Mouse (Mus musculus) fibroblast of lung, adult 2 months (primary cell): ENCODE measurements around the gene Prkce.

Experiments
- DNase-seq: peaks from one replicate; pipeline ENCODE4 v3.0.0-alpha.2; 2011; ENCODE audit warnings: low read depth

Gene Prkce

DNA sequence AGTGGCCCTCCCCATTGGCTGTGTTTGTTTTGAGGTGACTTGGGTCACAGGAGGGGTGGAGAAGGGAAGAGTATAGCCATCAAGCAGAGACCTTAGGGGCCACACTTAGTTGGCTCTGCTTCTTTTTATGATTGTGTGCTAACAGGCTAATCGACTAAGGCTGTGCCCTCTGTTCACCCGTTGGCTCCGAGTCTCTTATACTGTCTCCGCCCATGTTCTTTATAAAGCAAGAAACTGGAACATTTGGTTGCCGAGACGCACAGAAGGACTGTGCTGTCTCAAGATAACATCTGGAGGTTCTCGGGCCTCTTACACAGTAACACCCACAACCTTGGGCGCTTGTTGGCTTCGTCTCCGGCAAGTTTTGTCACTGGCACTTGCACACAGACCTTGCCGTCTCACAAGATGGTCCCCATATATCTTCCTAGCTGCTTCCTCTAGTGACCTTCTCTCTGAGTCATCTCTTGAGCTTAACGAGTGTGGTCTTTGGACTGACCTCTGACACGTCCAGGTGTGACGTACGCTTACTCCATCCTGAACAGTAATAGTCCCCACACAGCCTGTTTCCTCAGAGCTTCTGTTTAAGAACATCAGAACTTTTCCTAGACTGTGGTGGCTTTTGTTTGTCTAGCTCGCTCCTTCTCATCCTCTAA, 406.1 kb downstream of the Prkce start:
- DNase-seq = no peak

DNA sequence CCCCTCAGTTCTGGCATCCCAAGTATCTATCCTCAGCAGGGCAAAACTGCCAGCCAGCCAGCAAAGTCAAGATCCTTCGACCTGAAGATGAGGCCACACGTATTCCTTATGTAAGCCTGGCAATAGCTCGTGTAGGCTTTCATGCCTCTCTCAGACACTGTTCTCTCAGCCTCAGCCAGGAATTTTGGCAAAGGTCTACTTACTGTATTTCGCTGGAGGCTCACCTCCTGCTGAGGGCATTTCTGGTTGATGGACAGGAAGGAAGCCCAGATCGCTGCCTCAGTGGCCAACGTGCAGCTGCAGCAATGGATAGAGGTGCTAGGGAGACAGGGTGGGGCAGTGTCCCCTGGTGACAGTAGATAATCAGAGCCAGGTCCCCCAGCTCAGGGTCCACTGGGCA, 413.1 kb downstream of the Prkce start:
- DNase-seq = no peak

- no peak for DNase-seq
Observed at GRCm38 (mm10) chr17:86582341-86582740, 414.8 kb downstream of the Prkce start.

DNA sequence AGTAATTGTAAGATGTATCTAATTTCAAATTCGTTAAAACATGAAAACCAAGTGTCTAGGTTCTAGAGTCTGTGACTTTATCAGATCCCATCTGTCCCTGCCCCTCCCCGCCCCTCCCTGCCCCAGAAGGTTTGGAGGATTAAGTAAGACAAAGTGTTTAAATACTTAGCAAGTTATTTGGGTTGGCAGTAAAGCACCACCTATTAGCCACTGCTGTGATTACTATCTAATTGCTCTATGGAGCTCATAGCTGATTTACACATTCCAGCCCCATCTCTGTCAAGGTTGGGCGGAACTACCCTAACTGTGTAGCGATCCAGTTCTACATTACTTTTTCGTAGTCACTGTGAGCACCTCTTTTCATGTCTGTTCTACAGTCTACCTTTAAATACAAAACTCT, 418.9 kb downstream of the Prkce start:
- no peak for DNase-seq

GRCm38 (mm10) chr17:86588704-86589449, 421.3 kb downstream of the Prkce start:
- no peak for DNase-seq

DNA sequence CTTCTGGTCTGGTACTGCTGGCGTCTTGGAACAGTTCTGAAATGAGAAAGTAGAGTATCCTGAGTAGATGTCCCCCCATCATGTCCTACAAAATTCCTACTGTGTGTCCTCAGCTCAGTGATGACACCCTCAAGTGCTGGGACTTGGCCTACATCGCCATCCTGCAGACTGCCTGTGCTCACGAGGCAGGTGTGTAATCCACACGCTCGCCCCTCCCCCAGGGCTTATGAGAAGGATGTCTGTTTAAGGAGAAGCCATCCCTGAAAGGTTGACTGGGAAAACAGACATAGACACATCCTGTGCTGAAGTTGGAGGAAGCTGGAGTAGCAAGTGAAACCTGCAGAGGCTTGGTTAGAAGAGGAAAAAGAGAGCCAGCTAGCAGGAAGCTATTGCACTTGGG, 422.1 kb downstream of the Prkce start:
- DNase-seq = no peak

DNA sequence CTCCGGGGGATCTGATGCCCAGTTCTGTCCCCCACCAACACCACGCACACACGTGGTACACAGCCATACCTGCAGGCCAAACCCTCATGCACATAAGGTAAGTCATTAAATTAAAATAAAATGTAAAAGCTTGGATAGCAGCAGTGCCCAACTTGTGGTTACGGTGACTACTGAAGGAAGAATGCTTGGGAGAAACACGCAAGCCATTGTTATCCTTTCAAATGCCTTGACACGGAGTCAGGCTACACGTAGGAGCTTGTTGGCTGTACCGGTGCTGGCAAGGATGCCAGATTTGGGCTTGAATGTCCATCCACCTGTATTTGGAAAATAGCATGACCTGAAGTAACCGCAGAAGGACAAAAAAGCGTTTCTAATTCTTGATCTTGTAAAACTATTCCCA, 423.7 kb downstream of the Prkce start:
- DNase-seq = peak; percentile 60

DNA sequence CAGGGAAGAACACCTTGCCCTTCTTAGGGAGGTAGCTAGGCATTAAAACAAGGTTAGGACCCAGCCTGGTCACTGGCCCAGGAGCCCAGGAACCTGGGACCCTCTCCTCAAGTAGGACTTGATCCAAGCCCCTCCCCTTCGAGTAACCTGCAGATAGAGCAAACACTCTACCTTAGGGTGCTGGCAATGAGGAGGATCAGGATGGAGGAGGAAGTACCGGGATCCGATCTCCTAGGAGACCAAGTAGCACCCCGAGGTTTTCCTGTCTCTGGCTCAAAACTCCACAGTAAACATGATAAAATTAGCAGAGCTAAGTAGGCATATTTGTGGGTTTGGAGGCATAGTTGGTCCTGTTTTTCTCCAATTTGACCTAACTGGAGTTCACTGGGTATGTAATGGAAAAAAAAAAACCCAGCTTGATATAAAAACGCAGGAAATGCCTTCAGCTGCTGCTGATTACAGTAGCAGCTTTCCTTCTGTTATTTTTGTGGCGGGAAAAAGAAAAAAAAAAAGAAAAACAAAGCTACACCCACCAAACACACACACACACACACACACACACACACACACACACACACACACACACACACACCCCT, 425.5 kb downstream of the Prkce start:
- no peak for DNase-seq

DNA sequence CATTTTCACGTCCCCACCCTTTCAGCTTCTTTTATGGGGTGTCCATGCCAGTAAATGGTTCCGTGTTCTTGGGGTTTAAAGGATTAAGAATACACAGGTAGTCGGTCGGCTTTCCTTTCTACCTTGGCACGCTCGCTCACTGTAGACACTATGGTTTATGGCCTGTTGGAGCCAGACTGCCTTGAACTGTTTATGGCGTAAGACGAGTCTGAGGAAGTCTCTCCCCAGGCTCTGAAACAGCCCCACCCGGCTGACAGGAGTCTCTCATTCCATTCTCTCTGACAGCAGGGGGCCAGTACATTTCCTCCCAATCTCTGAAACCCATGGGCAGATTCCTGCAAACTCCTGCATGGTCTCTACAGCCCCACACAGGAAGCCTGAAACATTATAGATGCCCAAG, 427.9 kb downstream of the Prkce start:
- DNase-seq = no peak

- no peak for DNase-seq
Observed at GRCm38 (mm10) chr17:86601116-86601515, 433.5 kb downstream of the Prkce start.

- DNase-seq = no peak
Observed at GRCm38 (mm10) chr17:86601901-86602300, 434.3 kb downstream of the Prkce start.

- DNase-seq = no peak
Observed at GRCm38 (mm10) chr17:86603848-86604444, 436.4 kb downstream of the Prkce start.

- DNase-seq = no peak
Observed at GRCm38 (mm10) chr17:86607981-86608380, 440.4 kb downstream of the Prkce start.

GRCm38 (mm10) chr17:86610271-86610969, 442.8 kb downstream of the Prkce start:
- no peak for DNase-seq

GRCm38 (mm10) chr17:86611772-86612171, 444.2 kb downstream of the Prkce start:
- no peak for DNase-seq

DNA sequence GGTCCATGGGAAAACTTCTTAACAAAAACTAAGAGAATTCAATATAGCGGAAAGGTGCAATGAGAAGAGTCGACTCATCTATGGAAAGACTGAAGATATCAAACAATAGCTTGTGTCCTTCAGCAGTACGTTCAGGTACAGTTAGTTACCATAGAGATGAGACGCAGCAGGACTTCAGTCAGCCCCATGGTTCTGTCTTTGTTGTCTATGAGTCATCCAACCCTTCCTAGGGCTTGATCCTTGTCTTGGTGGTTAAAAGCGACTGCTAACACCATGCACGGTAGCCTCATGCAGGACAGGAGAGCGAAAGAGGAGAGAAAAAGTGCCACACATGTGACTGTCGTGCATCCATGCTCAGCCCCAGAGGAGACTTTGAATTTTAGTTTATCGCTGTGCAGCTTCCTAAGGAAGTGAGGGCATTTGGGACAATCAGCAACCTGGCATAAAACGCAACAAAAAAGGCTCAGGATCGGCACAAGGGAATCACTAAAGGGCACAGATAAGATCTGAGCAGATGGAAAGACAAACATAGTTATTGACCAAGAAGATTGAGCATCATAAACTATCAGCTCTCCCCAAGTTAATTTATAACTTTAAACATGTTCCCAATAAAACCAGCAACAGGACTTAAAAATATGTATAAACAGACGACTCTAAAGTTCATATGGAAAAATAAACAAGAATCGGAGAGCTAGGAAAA, 448.2 kb downstream of the Prkce start:
- DNase-seq = no peak

GRCm38 (mm10) chr17:86617570-86618237, 450.1 kb downstream of the Prkce start:
- DNase-seq = no peak

- no peak for DNase-seq
Observed at GRCm38 (mm10) chr17:86618431-86618861, 450.9 kb downstream of the Prkce start.

- no peak for DNase-seq
Observed at GRCm38 (mm10) chr17:86622862-86623261, 455.3 kb downstream of the Prkce start.

DNA sequence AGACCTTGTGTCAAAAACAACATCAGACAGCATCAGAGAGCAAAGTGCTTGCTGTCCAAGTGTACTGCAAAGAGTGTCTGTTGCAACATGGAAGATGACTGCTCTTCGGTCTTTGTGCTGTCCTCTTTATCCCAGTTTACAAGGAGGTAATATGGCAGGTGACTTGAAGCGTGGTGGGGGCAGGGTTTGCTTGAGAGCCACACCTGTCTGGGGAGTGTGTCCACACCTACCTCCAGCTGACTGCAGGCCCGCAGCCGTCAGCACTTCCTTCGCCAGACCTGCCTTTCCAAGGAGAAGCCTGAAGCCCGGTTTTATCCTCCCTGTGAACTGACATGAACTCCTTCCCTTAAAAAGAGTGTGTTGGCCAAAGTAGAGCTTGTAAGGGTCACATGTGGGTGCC, 458.9 kb downstream of the Prkce start:
- DNase-seq = no peak

DNA sequence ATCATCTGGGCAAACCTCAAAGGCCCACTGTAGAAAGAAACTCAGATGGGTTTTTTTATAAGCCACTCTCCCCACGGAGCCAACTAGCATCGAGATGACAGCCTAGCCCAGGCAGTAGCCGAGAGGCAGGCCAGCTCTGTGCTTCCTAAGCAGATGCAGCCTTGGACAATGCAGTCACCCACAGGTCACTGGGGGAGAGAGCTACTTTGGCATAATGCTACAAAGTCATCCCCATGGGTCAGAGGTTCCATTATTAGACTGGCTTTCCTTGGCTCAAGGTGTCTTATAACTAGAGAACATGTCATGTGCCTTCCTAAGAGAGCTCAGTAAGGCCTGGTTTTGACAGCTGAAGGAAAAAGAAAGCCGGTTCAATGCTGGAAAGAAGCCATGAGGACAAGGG, 465.5 kb downstream of the Prkce start:
- DNase-seq = no peak
